Mouse (Mus musculus) embryonic facial prominence, embryonic 13.5 days (tissue): ENCODE results near the gene Eif5a. TPM values are rescaled to one million over a fixed set of nuclear protein-coding genes. Genes with fewer than 3 reads are reported as not detected.
"Not testable (repeated sequence)": the region's sequence is repeated elsewhere in the genome, so short reads cannot be mapped to it uniquely, and the experiment has no call there.

ENCODE experiments used
- ATAC-seq: fragments of 200-750 bp; cut with Nextera tagmentation; 2 replicates; pipeline ENCODE4 v1.8.0; 2017; ENCODE audit warnings: low read depth; ENCODE audit not compliant: insufficient number of reproducible peaks, insufficient read depth, low FRiP score, low TSS enrichment
- H3K27ac ChIP-seq: fragments of 300-500 bp; sonication (generic); 2 replicates; pipeline ENCODE4 v1.5.1; 2015; ENCODE audit warnings: moderate library complexity, mild to moderate bottlenecking, inconsistent platforms
- H3K27me3 ChIP-seq: fragments of 300-500 bp; sonication (generic); 2 replicates; pipeline ENCODE4 v1.6.1; 2015; ENCODE audit warnings: mild to moderate bottlenecking, inconsistent platforms
- H3K36me3 ChIP-seq: fragments of 300-500 bp; sonication (generic); 2 replicates; pipeline ENCODE4 v1.6.1; 2015; ENCODE audit warnings: mild to moderate bottlenecking, inconsistent platforms
- H3K4me1 ChIP-seq: fragments of 300-500 bp; sonication (generic); 2 replicates; pipeline ENCODE4 v1.6.1; 2015; ENCODE audit warnings: inconsistent platforms
- H3K4me2 ChIP-seq: fragments of 300-500 bp; sonication (generic); 2 replicates; pipeline ENCODE4 v1.6.1; 2015; ENCODE audit warnings: moderate library complexity, mild to moderate bottlenecking, inconsistent platforms
- H3K4me3 ChIP-seq: fragments of 300-500 bp; sonication (generic); 2 replicates; pipeline ENCODE4 v1.5.1; 2015; ENCODE audit warnings: mild to moderate bottlenecking, inconsistent platforms
- H3K9ac ChIP-seq: fragments of 300-500 bp; sonication (generic); 2 replicates; pipeline ENCODE4 v1.6.1; 2015; ENCODE audit warnings: mild to moderate bottlenecking, inconsistent platforms
- H3K9me3 ChIP-seq: fragments of 300-500 bp; sonication (generic); 2 replicates; pipeline ENCODE4 v1.6.1; 2016; ENCODE audit warnings: inconsistent platforms
- WGBS: fragments of 180-500 bp; shearing (Covaris S2); methylation state at CpG from one replicate; pipeline ENCODE4 v1.1.7; 2015; ENCODE audit warnings: mixed read lengths; 5-methylcytosine and 5-hydroxymethylcytosine counted together
- polyA plus RNA-seq: library from polyadenylated mRNA; unstranded; fragments of >200 nt; fragmentation: Nextera tagmentation; extraction: Ambion mirVana; gene quantifications from 2 replicates; pipeline ENCODE4 v1.2.1, GENCODE M21; 2015

Gene Eif5a
- polyA plus RNA-seq, 1 experiment from 2014 or later = 1,689 TPM

- H3K4me1 ChIP-seq = peaks cover 30% of the 10 kb centered on the region
- no peak overlapping the region for H3K9ac ChIP-seq
- H3K27me3 ChIP-seq = peaks cover 16% of the 10 kb centered on the region
- H3K9me3 ChIP-seq = no peaks in the 10 kb centered on the region
- no peak overlapping the region for H3K4me2 ChIP-seq
- H3K27ac ChIP-seq = no peak overlapping the region
- H3K36me3 ChIP-seq = no peaks in the 10 kb centered on the region
- no peak overlapping the region for H3K4me3 ChIP-seq
- 70% methylated on average over 4 of the region's 4 CpGs for WGBS
- ATAC-seq = no peak
These were observed 11.3 kb upstream of the Eif5a start for GRCm38 (mm10) chr11:69933066-69933465.

DNA sequence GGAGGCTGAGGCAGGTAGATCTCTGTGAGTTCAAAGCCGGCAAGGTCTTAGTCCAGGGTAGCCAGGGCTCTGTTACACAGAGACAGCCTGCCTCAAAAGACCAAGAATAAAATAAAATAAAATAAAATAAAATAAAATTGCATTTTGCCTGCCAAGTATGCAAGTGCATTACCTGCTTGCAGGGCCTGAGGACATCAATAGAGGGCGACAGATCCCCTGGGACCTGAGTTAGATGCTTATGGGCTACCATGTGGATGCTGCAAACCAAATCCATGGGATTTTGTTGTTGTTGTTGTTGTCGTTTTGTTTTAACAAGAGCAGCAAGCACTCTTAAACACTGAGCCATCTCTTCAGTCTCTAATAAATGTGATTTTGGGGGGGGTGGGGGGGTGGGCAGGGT is 10.5 kb upstream of the Eif5a start:
- WGBS = 36% methylated on average over 3 of the region's 3 CpGs
- Histone ChIP-seq H3K4me3 (no peak overlapping the region), H3K9me3 (no peaks in the 10 kb centered on the region), H3K9ac (no peak overlapping the region), H3K4me2 (no peak overlapping the region), H3K27me3 (peaks cover 12% of the 10 kb centered on the region; the same call in 1 of the 2 replicates), H3K36me3 (no peaks in the 10 kb centered on the region), H3K4me1 (peaks cover 22% of the 10 kb centered on the region), H3K27ac (no peak overlapping the region)
- no peak for ATAC-seq

DNA sequence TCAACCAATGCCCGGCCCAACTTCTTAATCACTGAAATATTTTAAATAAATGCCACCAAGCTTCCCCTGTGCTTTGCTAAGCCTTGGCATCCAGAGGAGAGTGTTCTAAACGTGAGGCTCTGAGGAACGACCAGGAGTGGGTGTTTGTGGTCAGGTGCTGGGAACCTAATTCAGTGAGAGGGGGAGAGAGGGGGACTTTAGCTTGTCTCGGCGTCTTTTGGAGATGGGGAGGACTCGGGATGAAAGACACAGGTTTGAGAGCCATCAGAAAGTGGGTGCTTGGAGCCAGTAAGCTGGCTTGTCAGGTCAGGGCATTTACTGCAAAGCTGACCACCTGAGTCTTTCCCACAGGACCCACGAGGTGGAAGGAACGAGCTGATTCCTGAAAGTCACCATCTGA is 10.0 kb upstream of the Eif5a start:
- peaks cover 7% of the 10 kb centered on the region; the same call in 1 of the 2 replicates for H3K27me3 ChIP-seq
- H3K9me3 ChIP-seq = no peaks in the 10 kb centered on the region
- no peaks in the 10 kb centered on the region for H3K36me3 ChIP-seq
- 70% methylated on average over 8 of the region's 8 CpGs for WGBS
- peaks cover 17% of the 10 kb centered on the region for H3K4me1 ChIP-seq
- H3K9ac ChIP-seq = no peak overlapping the region
- H3K27ac ChIP-seq = no peak overlapping the region
- no peak for ATAC-seq
- no peak overlapping the region for H3K4me3 ChIP-seq
- no peak overlapping the region for H3K4me2 ChIP-seq

- ATAC-seq = no peak
- H3K9ac ChIP-seq = no peak overlapping the region
- no peaks in the 10 kb centered on the region for H3K36me3 ChIP-seq
- H3K4me2 ChIP-seq = no peak overlapping the region
- peaks cover 10% of the 10 kb centered on the region for H3K4me1 ChIP-seq
- 67% methylated on average over 3 of the region's 3 CpGs for WGBS
- H3K9me3 ChIP-seq = no peaks in the 10 kb centered on the region
- H3K4me3 ChIP-seq = no peak overlapping the region
- H3K27me3 ChIP-seq = no peaks in the 10 kb centered on the region
- no peak overlapping the region for H3K27ac ChIP-seq
These were observed 9.3 kb upstream of the Eif5a start for GRCm38 (mm10) chr11:69930967-69931537.

- 86% methylated on average over 8 of the region's 8 CpGs for WGBS
- H3K36me3 ChIP-seq, H3K9me3 ChIP-seq, H3K27me3 ChIP-seq, H3K4me2 ChIP-seq, H3K4me3 ChIP-seq, ATAC-seq, H3K27ac ChIP-seq, H3K9ac ChIP-seq, H3K4me1 ChIP-seq: not testable (repeated sequence)
These were observed 8.4 kb upstream of the Eif5a start for GRCm38 (mm10) chr11:69930176-69930575.

DNA sequence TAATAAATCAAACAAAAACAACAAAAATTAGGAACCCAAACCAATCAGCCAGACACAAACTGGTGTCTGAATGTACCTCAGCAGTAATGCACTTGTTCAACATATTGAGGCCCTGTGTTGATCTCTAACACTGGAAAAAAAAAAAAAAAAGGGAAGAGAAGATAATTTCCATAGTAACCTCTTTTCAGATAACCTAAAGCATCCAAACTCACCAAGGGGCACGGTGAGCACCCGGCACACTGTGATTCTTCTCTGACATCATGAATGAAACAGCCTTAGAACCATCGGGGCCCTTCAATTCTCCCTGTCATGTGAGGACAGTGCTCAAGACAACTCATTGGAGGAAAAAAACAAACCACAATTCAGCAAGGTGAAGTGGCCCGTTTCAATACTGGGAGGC is 8.0 kb upstream of the Eif5a start:
- no peak overlapping the region for H3K9ac ChIP-seq
- 90% methylated on average over 4 of the region's 4 CpGs for WGBS
- ATAC-seq = no peak
- H3K27me3 ChIP-seq = no peaks in the 10 kb centered on the region
- H3K4me3 ChIP-seq = no peak overlapping the region
- H3K9me3 ChIP-seq = no peaks in the 10 kb centered on the region
- H3K27ac ChIP-seq = no peak overlapping the region
- no peak overlapping the region for H3K4me2 ChIP-seq
- H3K4me1 ChIP-seq = peaks cover 9% of the 10 kb centered on the region
- no peaks in the 10 kb centered on the region for H3K36me3 ChIP-seq

- H3K9ac ChIP-seq = no peak overlapping the region
- 93% methylated on average over 2 of the region's 2 CpGs for WGBS
- H3K4me2 ChIP-seq = no peak overlapping the region
- no peaks in the 10 kb centered on the region for H3K9me3 ChIP-seq
- H3K27ac ChIP-seq = no peak overlapping the region
- no peaks in the 10 kb centered on the region for H3K27me3 ChIP-seq
- H3K4me3 ChIP-seq = no peak overlapping the region
- peaks cover 4% of the 10 kb centered on the region; the same call in 1 of the 2 replicates for H3K4me1 ChIP-seq
- H3K36me3 ChIP-seq = no peaks in the 10 kb centered on the region
- ATAC-seq = no peak
These were observed 5.7 kb upstream of the Eif5a start for GRCm38 (mm10) chr11:69927501-69927900.

GRCm38 (mm10) chr11:69922796-69923195 is 1.0 kb upstream of the Eif5a start:
- H3K9ac ChIP-seq = peak overlapping the region; percentile 59; the same call in 1 of the 2 replicates
- peak overlapping the region; percentile 92; the same call in 1 of the 2 replicates for H3K4me3 ChIP-seq
- peak overlapping the region; percentile 99; the same call in 1 of the 2 replicates for H3K27ac ChIP-seq
- no peaks in the 10 kb centered on the region for H3K27me3 ChIP-seq
- H3K36me3 ChIP-seq = peaks cover 13% of the 10 kb centered on the region
- H3K4me1 ChIP-seq = peaks cover 22% of the 10 kb centered on the region
- no peak for ATAC-seq
- WGBS = 60% methylated on average over 3 of the region's 3 CpGs
- H3K4me2 ChIP-seq = peak overlapping the region; percentile 64; the same call in 1 of the 2 replicates
- H3K9me3 ChIP-seq = no peaks in the 10 kb centered on the region

DNA sequence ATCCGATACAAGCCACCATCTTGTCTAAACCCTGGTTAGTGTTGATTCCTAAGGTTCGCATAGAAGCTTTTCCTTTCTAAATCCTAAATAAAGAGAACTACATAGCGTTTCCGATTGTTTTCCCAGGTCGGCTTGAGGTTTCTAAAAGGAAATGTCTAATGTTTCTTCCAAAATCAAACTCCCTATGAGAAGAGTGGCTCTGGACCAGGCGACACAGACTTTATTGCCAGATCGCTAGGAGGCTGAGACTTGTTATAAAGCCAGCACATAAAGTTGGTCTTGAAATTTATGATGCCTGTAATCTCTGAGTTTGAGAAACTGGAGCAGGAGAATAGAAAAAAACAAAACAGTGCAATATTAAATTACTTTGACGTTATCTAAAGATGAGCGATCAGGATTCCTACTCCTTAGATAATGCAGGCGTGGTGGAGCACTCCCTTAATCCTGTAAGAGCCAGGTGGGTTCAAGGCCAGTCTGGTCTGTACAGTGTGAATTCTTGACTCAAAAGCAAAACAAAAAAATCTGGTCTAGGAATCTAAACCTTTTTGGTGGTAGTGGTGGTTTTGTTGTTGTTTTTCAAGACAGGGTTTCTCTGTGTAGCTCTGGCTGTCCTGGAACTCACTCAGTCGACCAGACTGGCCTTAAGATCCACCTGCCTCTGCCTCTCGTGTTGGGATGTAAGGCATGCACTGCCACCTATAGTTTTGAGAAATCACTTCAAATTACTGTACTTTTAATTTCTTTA is 426 bp upstream of the Eif5a start:
- peak overlapping the region; percentile 78 for H3K9ac ChIP-seq
- no peak for ATAC-seq

GRCm38 (mm10) chr11:69920266-69921031 is 1.3 kb downstream of the Eif5a start:
- H3K9ac ChIP-seq = peak overlapping the region; percentile 97
- H3K36me3 ChIP-seq = peaks cover 36% of the 10 kb centered on the region
- under 1% methylated on average over 64 of the region's 65 CpGs for WGBS
- peak overlapping the region; percentile 92 for H3K27ac ChIP-seq
- 0 out of 2 replicates have a peak, but pooled peaks have one; percentile 4 for ATAC-seq
- peak overlapping the region; percentile 92 for H3K4me3 ChIP-seq
- no peaks in the 10 kb centered on the region for H3K9me3 ChIP-seq
- peaks cover 35% of the 10 kb centered on the region for H3K4me1 ChIP-seq
- H3K27me3 ChIP-seq = no peaks in the 10 kb centered on the region
- peak overlapping the region; percentile 68 for H3K4me2 ChIP-seq

More for the DNA sequence above, 426 bp upstream of the Eif5a start:
- H3K36me3 ChIP-seq = peaks cover 19% of the 10 kb centered on the region
- no peaks in the 10 kb centered on the region for H3K9me3 ChIP-seq
- 2% methylated on average over 12 of the region's 12 CpGs for WGBS
- H3K4me2 ChIP-seq = peak overlapping the region; percentile 64
- H3K4me3 ChIP-seq = peak overlapping the region; percentile 92
- H3K4me1 ChIP-seq = peaks cover 25% of the 10 kb centered on the region
- H3K27me3 ChIP-seq = no peaks in the 10 kb centered on the region
- H3K27ac ChIP-seq = peak overlapping the region; percentile 99

DNA sequence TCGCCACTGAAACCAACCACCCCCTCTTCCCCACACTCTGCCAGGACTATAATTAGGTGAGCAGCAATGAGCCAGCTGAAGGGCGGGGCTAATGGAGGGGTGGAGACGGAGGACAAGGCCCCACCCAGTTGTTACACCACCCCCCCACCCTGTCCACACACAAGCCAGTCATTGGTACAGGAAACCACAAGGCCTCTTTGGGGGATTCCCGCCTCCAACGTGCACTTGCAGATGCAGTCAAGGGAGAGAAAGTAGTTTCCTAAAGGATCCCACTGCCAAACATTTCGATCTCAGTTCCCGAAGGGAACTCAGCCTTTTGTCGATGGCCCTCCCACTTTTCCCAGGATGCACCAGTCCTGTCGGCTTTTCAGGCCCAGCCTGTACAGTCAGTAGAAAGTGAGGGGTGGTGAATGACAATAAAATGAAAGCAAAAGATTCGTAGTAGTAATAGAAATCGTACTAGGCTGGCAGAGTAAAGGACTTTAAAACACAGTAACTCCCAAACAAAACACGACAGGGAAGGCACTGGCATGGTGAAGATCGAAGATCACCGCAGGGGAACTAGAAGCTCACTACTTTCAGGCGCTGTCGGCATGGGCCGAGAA is 2.0 kb downstream of the Eif5a start:
- peak overlapping the region; percentile 92 for H3K27ac ChIP-seq
- no peak for ATAC-seq
- WGBS = under 1% methylated on average over 17 of the region's 17 CpGs
- peak overlapping the region; percentile 97 for H3K9ac ChIP-seq
- H3K36me3 ChIP-seq = peaks cover 43% of the 10 kb centered on the region
- peaks cover 42% of the 10 kb centered on the region for H3K4me1 ChIP-seq
- peak overlapping the region; percentile 92 for H3K4me3 ChIP-seq
- no peaks in the 10 kb centered on the region for H3K27me3 ChIP-seq
- H3K4me2 ChIP-seq = peak overlapping the region; percentile 68
- no peaks in the 10 kb centered on the region for H3K9me3 ChIP-seq
